Mouse (Mus musculus) MEL (cell line): ENCODE results near the gene Ak1. TPM values are rescaled to one million over a fixed set of nuclear protein-coding genes. Genes with fewer than 3 reads are reported as not detected.

Experiments used
- DNase-seq: peaks from one replicate; pipeline ENCODE4 v3.0.0; 2011; ENCODE audit warnings: low read depth, low spot score
- H3K27ac ChIP-seq: 2 replicates; pipeline ENCODE4 v1.5.1; 2012; ENCODE audit warnings: low read depth, mild to moderate bottlenecking, control low read depth, low read length, moderate library complexity; ENCODE audit not compliant: control insufficient read depth
- H3K27me3 ChIP-seq, 2 experiments: fragments of 150-350 bp in 1 of 2; sonication (generic) in 1 of 2; 2 replicates each; pipeline ENCODE4 v1.6.1; 2012; ENCODE audit warnings: low read length in 2 of 2, mild to moderate bottlenecking in 2 of 2, improper control_type of control experiment in 1 of 2, moderate library complexity in 1 of 2; ENCODE audit not compliant: insufficient read depth in 2 of 2, control insufficient read depth in 1 of 2
- H3K36me3 ChIP-seq, 2 experiments: 2 replicates each; pipeline ENCODE4 v1.6.1; 2012 to 2014; ENCODE audit warnings: low read length in 2 of 2, improper control_type of control experiment in 1 of 2, inconsistent platforms in 1 of 2, mild to moderate bottlenecking in 1 of 2; ENCODE audit not compliant: insufficient read depth in 2 of 2, control insufficient read depth in 1 of 2
- H3K4me1 ChIP-seq, 2 experiments: fragments of 150-350 bp in 1 of 2; sonication (generic) in 1 of 2; 2 replicates each; pipeline ENCODE4 v1.6.1; 2012; ENCODE audit warnings: low read length in 2 of 2, improper control_type of control experiment in 1 of 2, mild to moderate bottlenecking in 1 of 2; ENCODE audit not compliant: insufficient read depth in 2 of 2, control insufficient read depth in 1 of 2
- H3K4me3 ChIP-seq, 2 experiments: fragments of 150-350 bp in 1 of 2; sonication (generic) in 1 of 2; 2 replicates each; pipeline ENCODE4 v1.5.1; 2012; ENCODE audit warnings: low read depth in 2 of 2, low read length in 2 of 2, mild to moderate bottlenecking in 2 of 2, moderate library complexity in 2 of 2, control low read depth in 1 of 2, improper control_type of control experiment in 1 of 2; ENCODE audit not compliant: control insufficient read depth in 1 of 2, insufficient read depth in 1 of 2
- H3K79me2 ChIP-seq: 2 replicates; pipeline ENCODE4 v1.6.1; 2012; ENCODE audit warnings: mild to moderate bottlenecking, low read length, moderate library complexity; ENCODE audit not compliant: control insufficient read depth, poor library complexity, insufficient read depth
- H3K9ac ChIP-seq: 2 replicates; pipeline ENCODE4 v1.6.1; 2012; ENCODE audit warnings: low read depth, mild to moderate bottlenecking, control low read depth, low read length, moderate library complexity; ENCODE audit not compliant: control insufficient read depth, poor library complexity, severe bottlenecking
- H3K9me3 ChIP-seq: fragments of 150-350 bp; sonication (generic); replicated peaks from 2 replicates; pipeline ENCODE4 v1.6.1; 2012; ENCODE audit warnings: mild to moderate bottlenecking, low read length, improper control_type of control experiment, moderate library complexity; ENCODE audit not compliant: insufficient read depth
- BHLHE40 ChIP-seq: IDR thresholded peaks from 2 replicates; pipeline ENCODE4 v1.6.1; 2012; ENCODE audit warnings: low read depth, mild to moderate bottlenecking, inconsistent platforms, low read length, improper control_type of control experiment, borderline replicate concordance
- CTCF ChIP-seq, 3 experiments: IDR thresholded peaks in 2 of 3; conservative IDR thresholded peaks in 1 of 3; 2 replicates each; pipeline ENCODE4 v1.5.1; 2011 to 2012; ENCODE audit warnings: low read length in 3 of 3, low read depth in 2 of 3, mild to moderate bottlenecking in 2 of 3, improper control_type of control experiment in 1 of 3, inconsistent platforms in 1 of 3, mixed read lengths in 1 of 3, moderate library complexity in 1 of 3; ENCODE audit not compliant: control insufficient read depth in 1 of 3, insufficient read depth in 1 of 3, poor library complexity in 1 of 3, severe bottlenecking in 1 of 3
- EP300 ChIP-seq, 2 experiments: IDR thresholded peaks; 2 replicates each; pipeline ENCODE4 v1.6.1; 2011; ENCODE audit warnings: improper control_type of control experiment in 2 of 2, low read length in 2 of 2, low read depth in 1 of 2, mild to moderate bottlenecking in 1 of 2
- GABPA ChIP-seq: IDR thresholded peaks from 2 replicates; pipeline ENCODE4 v1.6.1; 2012; ENCODE audit warnings: low read depth, mild to moderate bottlenecking, inconsistent platforms, low read length, improper control_type of control experiment, moderate library complexity
- GATA1 ChIP-seq: IDR thresholded peaks from 2 replicates; pipeline ENCODE4 v1.6.1; 2011; ENCODE audit warnings: low read depth, low read length, improper control_type of control experiment
- JUND ChIP-seq: IDR thresholded peaks from 2 replicates; pipeline ENCODE4 v1.6.1; 2011; ENCODE audit warnings: low read depth, mild to moderate bottlenecking, improper control_type of control experiment, low read length
- KAT2A ChIP-seq: conservative IDR thresholded peaks from 2 replicates; pipeline ENCODE4 v1.6.1; 2012; ENCODE audit warnings: low read depth, low read length, improper control_type of control experiment, inconsistent platforms
- MAFK ChIP-seq: IDR thresholded peaks from 2 replicates; pipeline ENCODE4 v1.6.1; 2011; ENCODE audit warnings: low read depth, mild to moderate bottlenecking, low read length, improper control_type of control experiment, borderline replicate concordance
- NELFE ChIP-seq: IDR thresholded peaks from 2 replicates; pipeline ENCODE4 v1.6.1; 2011; ENCODE audit warnings: low read depth, low read length, improper control_type of control experiment
- USF1 ChIP-seq: IDR thresholded peaks from 2 replicates; pipeline ENCODE4 v1.6.1; 2014; ENCODE audit warnings: low read depth, mild to moderate bottlenecking, inconsistent platforms, low read length, improper control_type of control experiment, moderate library complexity
- USF2 ChIP-seq, 2 experiments: IDR thresholded peaks; 2 replicates each; pipeline ENCODE4 v1.6.1; 2011 to 2012; ENCODE audit warnings: improper control_type of control experiment in 2 of 2, low read length in 2 of 2, borderline replicate concordance in 1 of 2, inconsistent platforms in 1 of 2, low read depth in 1 of 2, mild to moderate bottlenecking in 1 of 2; ENCODE audit not compliant: insufficient read depth in 1 of 2
- polyA plus RNA-seq, 2 experiments: library from polyadenylated mRNA; stranded (reverse) in 1 of 2; unstranded in 1 of 2; fragments of >175 nt in 1 of 2; fragments of >200 nt in 1 of 2; gene quantifications; 2 replicates each; pipeline versions ENCODE4 v1.2.1 to v1.2.4; 2012; ENCODE audit warnings: low replicate concordance in 2 of 2, low read depth in 1 of 2; ENCODE audit not compliant: insufficient read length in 2 of 2, insufficient read depth in 1 of 2, missing spikeins in 1 of 2
- total RNA-seq: library from RNA; depleted of rRNA; stranded (reverse); fragments of 300-350 nt; gene quantifications from 2 replicates; pipeline ENCODE4 v1.2.3, GENCODE M21; 2012; rRNA removed

Gene Ak1
- total and polyA plus RNA-seq, 3 experiments = 0.12 to 0.13 TPM; not detected in 1

DNA sequence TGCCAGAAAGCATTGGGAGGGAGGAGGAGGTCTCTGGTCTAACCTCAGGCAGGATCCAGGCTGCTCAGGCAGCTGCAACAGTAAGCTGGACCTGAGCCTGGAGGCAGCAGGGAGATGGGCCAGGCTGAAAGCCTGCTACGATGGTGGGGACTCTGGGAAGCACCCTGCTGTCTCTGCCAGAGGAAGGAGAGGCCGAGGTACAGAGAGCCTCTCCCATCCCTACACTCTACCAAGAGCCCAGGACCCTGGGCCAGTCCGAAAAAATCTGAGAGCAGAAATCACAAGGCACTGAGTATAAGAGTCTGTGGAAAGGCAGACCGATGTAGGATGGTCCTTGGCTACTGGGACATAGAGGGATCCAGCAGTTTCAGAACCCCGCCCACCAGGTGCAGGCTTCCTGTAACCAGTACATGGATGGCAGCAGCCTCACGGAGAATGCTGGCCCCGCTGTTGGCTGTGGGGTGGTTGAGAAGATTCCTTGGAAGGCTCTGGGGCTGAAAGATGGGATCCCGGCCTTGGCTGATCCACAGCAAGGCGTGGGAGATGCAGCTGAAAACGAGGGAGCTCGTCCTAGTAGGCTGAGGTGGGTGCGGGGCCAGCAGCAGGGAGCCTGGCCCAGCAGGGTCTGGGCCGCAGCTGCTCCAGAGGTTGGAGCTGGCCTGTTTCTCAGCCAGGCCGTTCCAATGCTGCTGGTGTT, 61.3 kb downstream of the Ak1 start:
- Histone ChIP-seq H3K27ac (no peak overlapping the region), H3K9me3 (no peaks in the 10 kb centered on the region), H3K4me3 (no peak overlapping the region), H3K4me1 (no peaks in the 10 kb centered on the region), H3K79me2 (no peaks in the 10 kb centered on the region), H3K9ac (no peak overlapping the region), H3K27me3 (no peaks in the 10 kb centered on the region), H3K36me3 (peaks cover 0 to 5% of the 10 kb centered on the region in 2 experiments; a peak in 2 of 4 replicates)
- TF ChIP-seq JUND (no peak), USF2 (IDR thresholded peaks at IDR 0.05; ENCODE audit: borderline replicate concordance in 1 of 2, insufficient read depth in 1 of 2, low read depth in 1 of 2, low read length in 2 of 2) (no peak), KAT2A (no peak), CTCF (IDR thresholded peaks at IDR 0.05 in 2 of 3, conservative IDR thresholded peaks at IDR 0.05 in 1 of 3; ENCODE audit: control insufficient read depth in 1 of 3, insufficient read depth in 1 of 3, low read depth in 2 of 3, low read length in 3 of 3, poor library complexity in 1 of 3, severe bottlenecking in 1 of 3) (no peak), MAFK (no peak), GATA1 (no peak)
- DNase-seq = no peak

DNA sequence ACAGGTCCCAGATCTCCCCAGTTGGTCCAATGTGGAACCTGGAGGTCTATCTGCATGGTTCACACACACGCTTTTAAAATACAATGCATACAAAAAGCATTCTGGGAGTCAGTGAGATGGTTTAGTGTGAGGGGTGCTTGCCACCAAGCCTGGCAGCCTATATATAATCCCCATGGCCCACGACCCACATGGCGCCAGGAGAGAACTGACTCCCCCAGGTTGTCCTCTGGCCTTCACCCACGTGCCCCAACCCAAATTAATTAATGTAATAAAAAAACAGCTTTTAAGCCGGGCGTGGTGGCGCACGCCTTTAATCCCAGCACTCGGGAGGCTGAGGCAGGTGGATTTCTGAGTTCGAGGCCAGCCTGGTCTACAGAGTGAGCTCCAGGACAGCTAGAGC, 62.1 kb downstream of the Ak1 start:
- no peaks in the 10 kb centered on the region for H3K9me3 ChIP-seq

More for the DNA sequence above, 62.1 kb downstream of the Ak1 start:
- H3K36me3 ChIP-seq = peaks cover 0 to 5% of the 10 kb centered on the region in 2 experiments; a peak in 2 of 4 replicates
- DNase-seq = no peak
- no peak for TF ChIP-seq GABPA
- TF ChIP-seq NELFE = no peak
- TF ChIP-seq MAFK = no peak
- no peak for TF ChIP-seq EP300 (IDR thresholded peaks at IDR 0.05; ENCODE audit: low read depth in 1 of 2, low read length in 2 of 2)
- no peak for TF ChIP-seq BHLHE40
- no peak for TF ChIP-seq USF1
- TF ChIP-seq, all 39 proteins: peak for 0
- Histone ChIP-seq H3K9ac (no peak overlapping the region), H3K79me2 (no peaks in the 10 kb centered on the region), H3K4me3 (no peak overlapping the region), H3K27me3 (no peaks in the 10 kb centered on the region), H3K4me1 (no peaks in the 10 kb centered on the region), H3K27ac (no peak overlapping the region)

Other genes with a start within 250 kb of the Ak1 start
- gene 1110008P14Rik, start 239.8 kb upstream of the Ak1 start, total RNA-seq = 52.3 and 63.5 TPM in 2 replicates
- 10 to 100 TPM in 1 of 2 experiments, not detected in 1; 62.9 TPM for gene 1110008P14Rik, start 239.8 kb upstream of the Ak1 start, polyA plus RNA-seq
- not detected in 2 replicates for gene Lcn2, start 233.5 kb upstream of the Ak1 start, total RNA-seq
- not detected for gene Lcn2, start 233.5 kb upstream of the Ak1 start, polyA plus RNA-seq
- gene Ptges2, start 225.9 kb upstream of the Ak1 start, total RNA-seq = 30.4 and 33.3 TPM in 2 replicates
- 100 to 1,000 TPM in 1 of 2 experiments, 10 to 100 TPM in 1; 47.0 to 396 TPM for gene Ptges2, start 225.9 kb upstream of the Ak1 start, polyA plus RNA-seq
- gene Naif1, start 171.3 kb upstream of the Ak1 start, total RNA-seq = 4.4 and 4.9 TPM in 2 replicates
- 1 to 10 TPM in 1 of 2 experiments, not detected in 1; 8.5 TPM for gene Naif1, start 171.3 kb upstream of the Ak1 start, polyA plus RNA-seq
- 28.1 and 32.5 TPM in 2 replicates for gene Slc25a25, start 170.3 kb upstream of the Ak1 start, total RNA-seq
- gene Slc25a25, start 170.3 kb upstream of the Ak1 start, polyA plus RNA-seq = 10 to 100 TPM in 1 of 2 experiments, not detected in 1; 22.3 TPM
- 1.5 and 2.4 TPM in 2 replicates for gene Fam102a, start 86.4 kb upstream of the Ak1 start, total RNA-seq
- gene Fam102a, start 86.4 kb upstream of the Ak1 start, polyA plus RNA-seq = 1 to 10 TPM in 1 of 2 experiments, not detected in 1; 1.8 TPM
- gene Dpm2, start 50.9 kb upstream of the Ak1 start, total RNA-seq = 39.5 and 45.8 TPM in 2 replicates
- gene Dpm2, start 50.9 kb upstream of the Ak1 start, polyA plus RNA-seq = 100 to 1,000 TPM in 1 of 2 experiments, not detected in 1; 109 TPM
- gene Pip5kl1, start 47.0 kb upstream of the Ak1 start, total RNA-seq = 0.56 and 0.58 TPM in 2 replicates
- gene Pip5kl1, start 47.0 kb upstream of the Ak1 start, polyA plus RNA-seq = under 1 TPM in 1 of 2 experiments, not detected in 1; 0.22 TPM
- 0.12 and 0.13 TPM in 2 replicates for gene 9430097D07Rik, start 46.1 kb upstream of the Ak1 start, total RNA-seq
- gene 9430097D07Rik, start 46.1 kb upstream of the Ak1 start, polyA plus RNA-seq = under 1 TPM in 1 of 2 experiments, not detected in 1; 0.11 TPM
- 44.3 and 58.3 TPM in 2 replicates for gene St6galnac4, start 34.7 kb upstream of the Ak1 start, total RNA-seq
- gene St6galnac4, start 34.7 kb upstream of the Ak1 start, polyA plus RNA-seq = 100 to 1,000 TPM in 1 of 2 experiments, not detected in 1; 109 TPM
- gene St6galnac6, start 22.0 kb upstream of the Ak1 start, total RNA-seq = 9.0 and 12.5 TPM in 2 replicates
- gene St6galnac6, start 22.0 kb upstream of the Ak1 start, polyA plus RNA-seq = 10 to 100 TPM in 1 of 2 experiments, not detected in 1; 26.5 TPM
- gene Eng, start 24.8 kb downstream of the Ak1 start, total RNA-seq = 0.33 and 0.73 TPM in 2 replicates
- 1 to 10 TPM in 1 of 2 experiments, not detected in 1; 1.0 TPM for gene Eng, start 24.8 kb downstream of the Ak1 start, polyA plus RNA-seq
- gene Fpgs, start 82.4 kb downstream of the Ak1 start, total RNA-seq = 32.5 and 40.0 TPM in 2 replicates
- gene Fpgs, start 82.4 kb downstream of the Ak1 start, polyA plus RNA-seq = 10 to 100 TPM in 1 of 2 experiments, not detected in 1; 73.9 TPM
- gene Cdk9, start 91.3 kb downstream of the Ak1 start, total RNA-seq = 30.9 and 37.7 TPM in 2 replicates
- gene Cdk9, start 91.3 kb downstream of the Ak1 start, polyA plus RNA-seq = 100 to 1,000 TPM in 1 of 2 experiments, not detected in 1; 125 TPM
- gene Sh2d3c, start 99.3 kb downstream of the Ak1 start, total RNA-seq = 0.19 and 0.26 TPM in 2 replicates
- under 1 TPM in 1 of 2 experiments, not detected in 1; 0.43 TPM for gene Sh2d3c, start 99.3 kb downstream of the Ak1 start, polyA plus RNA-seq
- not detected in 2 replicates for gene 6330409D20Rik, start 119.3 kb downstream of the Ak1 start, total RNA-seq
- gene 6330409D20Rik, start 119.3 kb downstream of the Ak1 start, polyA plus RNA-seq = not detected
- 46.6 and 54.7 TPM in 2 replicates for gene Tor2a, start 135.5 kb downstream of the Ak1 start, total RNA-seq
- gene Tor2a, start 135.5 kb downstream of the Ak1 start, polyA plus RNA-seq = 10 to 100 TPM in 1 of 2 experiments, not detected in 1; 62.2 TPM
- 0.26 and 0.69 TPM in 2 replicates for gene Ttc16, start 153.9 kb downstream of the Ak1 start, total RNA-seq
- under 1 TPM in 1 of 2 experiments, not detected in 1; 0.35 TPM for gene Ttc16, start 153.9 kb downstream of the Ak1 start, polyA plus RNA-seq
- gene Ptrh1, start 154.0 kb downstream of the Ak1 start, total RNA-seq = 18.0 and 27.9 TPM in 2 replicates
- 10 to 100 TPM in 1 of 2 experiments, not detected in 1; 12.3 TPM for gene Ptrh1, start 154.0 kb downstream of the Ak1 start, polyA plus RNA-seq
- gene Cfap157, start 162.7 kb downstream of the Ak1 start, total RNA-seq = 0.12 and 0.13 TPM in 2 replicates
- gene Cfap157, start 162.7 kb downstream of the Ak1 start, polyA plus RNA-seq = 1 to 10 TPM in 1 of 2 experiments, not detected in 1; 2.3 TPM
- 7.1 and 8.2 TPM in 2 replicates for gene Stxbp1, start 225.5 kb downstream of the Ak1 start, total RNA-seq
- gene Stxbp1, start 225.5 kb downstream of the Ak1 start, polyA plus RNA-seq = 10 to 100 TPM in 1 of 2 experiments, not detected in 1; 33.2 TPM